Mouse (Mus musculus) limb, embryonic 13.5 days (tissue): ENCODE data around the gene Gas2l2. TPM values are rescaled to one million over a fixed set of nuclear protein-coding genes. Genes with fewer than 3 reads are reported as not detected.

Experiments
- ATAC-seq: fragments of 200-750 bp; cut with Nextera tagmentation; 2 replicates; pipeline ENCODE4 v1.8.0; 2017; ENCODE audit warnings: low read depth, moderate number of reproducible peaks, moderate TSS enrichment; ENCODE audit not compliant: low FRiP score
- H3K27ac ChIP-seq: fragments of 300-500 bp; sonication (generic); 2 replicates; pipeline ENCODE4 v1.5.1; 2015; ENCODE audit warnings: inconsistent platforms, mild to moderate bottlenecking, moderate library complexity
- H3K27me3 ChIP-seq: fragments of 300-500 bp; sonication (generic); 2 replicates; pipeline ENCODE4 v1.6.1; 2015; ENCODE audit warnings: mild to moderate bottlenecking, inconsistent platforms
- H3K36me3 ChIP-seq: fragments of 300-500 bp; sonication (generic); 2 replicates; pipeline ENCODE4 v1.6.1; 2015; ENCODE audit warnings: inconsistent platforms, mild to moderate bottlenecking, moderate library complexity
- H3K4me1 ChIP-seq: fragments of 300-500 bp; sonication (generic); 2 replicates; pipeline ENCODE4 v1.6.1; 2015; ENCODE audit warnings: inconsistent platforms
- H3K4me2 ChIP-seq: fragments of 300-500 bp; sonication (generic); replicated peaks from 2 replicates; pipeline ENCODE4 v1.6.1; 2015; ENCODE audit warnings: inconsistent platforms, mild to moderate bottlenecking, moderate library complexity
- H3K4me3 ChIP-seq: fragments of 300-500 bp; sonication (generic); 2 replicates; pipeline ENCODE4 v1.5.1; 2015; ENCODE audit warnings: moderate library complexity, mild to moderate bottlenecking, inconsistent platforms
- H3K9ac ChIP-seq: fragments of 300-500 bp; sonication (generic); 2 replicates; pipeline ENCODE4 v1.6.1; 2015; ENCODE audit warnings: mild to moderate bottlenecking, inconsistent platforms
- H3K9me3 ChIP-seq: fragments of 300-500 bp; sonication (generic); 2 replicates; pipeline ENCODE4 v1.6.1; 2016; ENCODE audit warnings: inconsistent platforms
- WGBS: fragments of 180-500 bp; shearing (Covaris S2); methylation state at CpG from one replicate; pipeline ENCODE4 v1.1.7; 2015; 5-methylcytosine and 5-hydroxymethylcytosine counted together
- polyA plus RNA-seq: library from polyadenylated mRNA; unstranded; fragments of >200 nt; fragmentation: Nextera tagmentation; extraction: Ambion mirVana; gene quantifications from 2 replicates; pipeline ENCODE4 v1.2.1, GENCODE M21; 2015

Gene Gas2l2
- polyA plus RNA-seq, 1 experiment from 2014 or later = not detected

- 44% methylated on average over 6 of the region's 6 CpGs for WGBS
- peaks cover 39% of the 10 kb centered on the region for H3K27me3 ChIP-seq
- peak overlapping the region; percentile 91 for H3K4me2 ChIP-seq
- ATAC-seq = no peak
- peak overlapping the region; percentile 76; the same call in 1 of the 2 replicates for H3K9ac ChIP-seq
- H3K36me3 ChIP-seq = no peaks in the 10 kb centered on the region
- no peaks in the 10 kb centered on the region for H3K9me3 ChIP-seq
- H3K4me3 ChIP-seq = peak overlapping the region; percentile 86; the same call in 1 of the 2 replicates
- peaks cover 10% of the 10 kb centered on the region for H3K4me1 ChIP-seq
- no peak overlapping the region for H3K27ac ChIP-seq
Observed at GRCm38 (mm10) chr11:83410510-83410909, 18.7 kb downstream of the Gas2l2 start.

GRCm38 (mm10) chr11:83409792-83410291 is 19.4 kb downstream of the Gas2l2 start:
- under 1% methylated on average over 38 of the region's 40 CpGs for WGBS
- H3K27me3 ChIP-seq = peaks cover 39% of the 10 kb centered on the region
- peak; percentile 33; the same call in 1 of the 2 replicates for ATAC-seq
- H3K4me2 ChIP-seq = peak overlapping the region; percentile 91
- peak overlapping the region; percentile 76 for H3K9ac ChIP-seq
- H3K4me1 ChIP-seq = peaks cover 10% of the 10 kb centered on the region
- no peaks in the 10 kb centered on the region for H3K36me3 ChIP-seq
- H3K4me3 ChIP-seq = peak overlapping the region; percentile 86
- no peak overlapping the region for H3K27ac ChIP-seq
- no peaks in the 10 kb centered on the region for H3K9me3 ChIP-seq

GRCm38 (mm10) chr11:83409087-83409754 is 20.0 kb downstream of the Gas2l2 start, which contains the start of gene Rasl10b:
Gene Rasl10b, plus strand, starts transcription at chr11:83409137.
- WGBS = 1% methylated on average over 41 of the region's 44 CpGs
- H3K4me1 ChIP-seq = peaks cover 10% of the 10 kb centered on the region
- peak; percentile 69; the same call in 1 of the 2 replicates for ATAC-seq
- peaks cover 3% of the 10 kb centered on the region; the same call in 1 of the 2 replicates for H3K36me3 ChIP-seq
- H3K9me3 ChIP-seq = no peaks in the 10 kb centered on the region
- H3K4me2 ChIP-seq = peak within 1 kb of the TSS; percentile 91
- peaks cover 39% of the 10 kb centered on the region for H3K27me3 ChIP-seq
- H3K9ac ChIP-seq = peak within 1 kb of the TSS; percentile 76
- no peak within 1 kb of the TSS for H3K27ac ChIP-seq
- peak within 1 kb of the TSS; percentile 86 for H3K4me3 ChIP-seq

GRCm38 (mm10) chr11:83408242-83408641 is 21.0 kb downstream of the Gas2l2 start:
- Histone ChIP-seq H3K27me3 (peaks cover 37% of the 10 kb centered on the region), H3K36me3 (peaks cover 13% of the 10 kb centered on the region), H3K27ac (no peak overlapping the region), H3K4me1 (peaks cover 10% of the 10 kb centered on the region), H3K9me3 (no peaks in the 10 kb centered on the region), H3K9ac (no peak overlapping the region), H3K4me2 (no peak overlapping the region), H3K4me3 (no peak overlapping the region)
- 37% methylated on average over 8 of the region's 8 CpGs for WGBS
- ATAC-seq = no peak

- no peak overlapping the region for H3K9ac ChIP-seq
- ATAC-seq = no peak
- H3K36me3 ChIP-seq = peaks cover 26% of the 10 kb centered on the region
- H3K9me3 ChIP-seq = no peaks in the 10 kb centered on the region
- peaks cover 10% of the 10 kb centered on the region for H3K4me1 ChIP-seq
- peaks cover 23% of the 10 kb centered on the region for H3K27me3 ChIP-seq
- no peak overlapping the region for H3K4me3 ChIP-seq
- no peak overlapping the region for H3K27ac ChIP-seq
- WGBS = 59% methylated on average over 3 of the region's 3 CpGs
- no peak overlapping the region for H3K4me2 ChIP-seq
Observed at GRCm38 (mm10) chr11:83406391-83406790, 22.9 kb downstream of the Gas2l2 start.

GRCm38 (mm10) chr11:83403787-83404186 is 25.5 kb downstream of the Gas2l2 start:
- Histone ChIP-seq H3K27ac (no peak overlapping the region), H3K36me3 (peaks cover 42% of the 10 kb centered on the region), H3K9me3 (no peaks in the 10 kb centered on the region), H3K4me1 (no peaks in the 10 kb centered on the region), H3K27me3 (peaks cover 6% of the 10 kb centered on the region), H3K4me3 (no peak overlapping the region), H3K9ac (no peak overlapping the region), H3K4me2 (no peak overlapping the region)
- 79% methylated on average over 7 of the region's 7 CpGs for WGBS
- ATAC-seq = no peak

GRCm38 (mm10) chr11:83398724-83399123 is 30.5 kb downstream of the Gas2l2 start:
- Histone ChIP-seq H3K36me3 (peaks cover 69% of the 10 kb centered on the region), H3K27ac (no peak overlapping the region), H3K4me2 (no peak overlapping the region), H3K9ac (no peak overlapping the region), H3K4me1 (no peaks in the 10 kb centered on the region), H3K9me3 (no peaks in the 10 kb centered on the region), H3K4me3 (no peak overlapping the region), H3K27me3 (no peaks in the 10 kb centered on the region)
- WGBS = 75% methylated on average over 5 of the region's 5 CpGs
- no peak for ATAC-seq

- H3K9me3 ChIP-seq = no peaks in the 10 kb centered on the region
- H3K4me3 ChIP-seq = no peak overlapping the region
- no peaks in the 10 kb centered on the region for H3K4me1 ChIP-seq
- H3K9ac ChIP-seq = no peak overlapping the region
- H3K4me2 ChIP-seq = no peak overlapping the region
- no peaks in the 10 kb centered on the region for H3K27me3 ChIP-seq
- H3K27ac ChIP-seq = no peak overlapping the region
- H3K36me3 ChIP-seq = peaks cover 69% of the 10 kb centered on the region
- no peak for ATAC-seq
- WGBS = 92% methylated on average over 7 of the region's 7 CpGs
Observed at GRCm38 (mm10) chr11:83397626-83398025, 31.6 kb downstream of the Gas2l2 start.

GRCm38 (mm10) chr11:83394802-83395439 is 34.3 kb downstream of the Gas2l2 start:
- Histone ChIP-seq H3K4me3 (no peak overlapping the region), H3K36me3 (peaks cover 78% of the 10 kb centered on the region), H3K4me2 (no peak overlapping the region), H3K27me3 (no peaks in the 10 kb centered on the region), H3K9ac (no peak overlapping the region), H3K9me3 (no peaks in the 10 kb centered on the region), H3K27ac (no peak overlapping the region), H3K4me1 (no peaks in the 10 kb centered on the region)
- no peak for ATAC-seq
- WGBS = 38% methylated on average over 6 of the region's 6 CpGs

GRCm38 (mm10) chr11:83393062-83393461 is 36.2 kb downstream of the Gas2l2 start:
- Histone ChIP-seq H3K4me3 (no peak overlapping the region), H3K4me2 (no peak overlapping the region), H3K9ac (no peak overlapping the region), H3K36me3 (peaks cover 75% of the 10 kb centered on the region), H3K4me1 (no peaks in the 10 kb centered on the region), H3K27ac (no peak overlapping the region), H3K27me3 (no peaks in the 10 kb centered on the region), H3K9me3 (no peaks in the 10 kb centered on the region)
- 91% methylated on average over 4 of the region's 4 CpGs for WGBS
- no peak for ATAC-seq

- H3K9ac ChIP-seq = no peak overlapping the region
- no peak overlapping the region for H3K4me2 ChIP-seq
- no peak for ATAC-seq
- no peak overlapping the region for H3K4me3 ChIP-seq
- peaks cover 21% of the 10 kb centered on the region for H3K36me3 ChIP-seq
- whole genome bisulfite sequencing = 77% methylated on average over 1 of the region's 1 CpGs
- H3K27ac ChIP-seq = no peak overlapping the region
- H3K27me3 ChIP-seq = no peaks in the 10 kb centered on the region
- H3K4me1 ChIP-seq = peaks cover 2% of the 10 kb centered on the region; the same call in 1 of the 2 replicates
- H3K9me3 ChIP-seq = no peaks in the 10 kb centered on the region
Observed at GRCm38 (mm10) chr11:83383532-83383887, 45.7 kb downstream of the Gas2l2 start.

- H3K27me3 ChIP-seq = no peaks in the 10 kb centered on the region
- H3K4me2 ChIP-seq = no peak overlapping the region
- no peak overlapping the region for H3K4me3 ChIP-seq
- no peak overlapping the region for H3K9ac ChIP-seq
- H3K36me3 ChIP-seq = peaks cover 23% of the 10 kb centered on the region
- WGBS = 51% methylated on average over 9 of the region's 9 CpGs
- ATAC-seq = no peak
- H3K4me1 ChIP-seq = peaks cover 2% of the 10 kb centered on the region; the same call in 1 of the 2 replicates
- no peaks in the 10 kb centered on the region for H3K9me3 ChIP-seq
- H3K27ac ChIP-seq = no peak overlapping the region
Observed at GRCm38 (mm10) chr11:83382876-83383531, 46.3 kb downstream of the Gas2l2 start.
